Mouse (Mus musculus) lung, postnatal 4 days (tissue): ENCODE results near the gene Zbtb3.
"Not testable (repeated sequence)": the region's sequence is repeated elsewhere in the genome, so short reads cannot be mapped to it uniquely, and the experiment has no call there.

Experiments
- DNase-seq, 2 experiments: peaks; one replicate each; pipeline ENCODE4 v3.0.0; 2021

Zbtb3 gene

DNA sequence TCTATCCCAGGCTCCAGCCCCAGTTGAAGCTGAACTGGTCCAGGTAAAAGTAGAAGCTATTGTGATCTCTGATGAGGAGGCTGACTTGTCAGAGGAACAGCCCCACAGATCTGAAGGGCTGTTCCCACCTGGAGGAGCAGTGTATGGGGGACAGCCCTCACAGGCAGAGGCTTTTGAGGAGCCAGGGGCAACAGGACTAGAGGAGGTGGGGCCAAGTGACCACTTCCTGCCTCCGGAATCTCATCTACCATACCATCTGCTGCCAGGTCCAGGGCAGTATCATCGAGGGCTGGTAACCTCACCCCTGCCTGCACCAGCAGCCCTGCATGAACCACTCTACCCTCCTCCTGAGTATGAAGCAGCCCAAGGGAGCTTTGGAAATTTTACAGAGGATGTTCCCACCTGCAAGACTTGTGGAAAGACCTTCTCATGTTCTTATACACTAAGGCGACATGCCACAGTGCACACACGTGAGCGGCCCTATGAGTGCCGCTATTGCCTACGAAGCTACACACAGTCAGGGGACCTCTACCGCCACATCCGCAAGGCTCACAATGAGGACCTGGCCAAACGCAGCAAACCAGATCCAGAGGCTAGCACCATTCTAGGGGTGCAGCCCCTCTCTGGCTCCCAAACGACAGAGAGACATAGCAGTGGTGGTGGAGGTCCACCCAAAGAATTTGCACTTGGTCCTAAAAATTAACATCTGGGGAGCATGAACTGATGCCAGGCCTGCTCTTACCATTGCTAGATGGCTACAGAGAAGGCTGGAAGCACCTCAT lies 1.7 kb downstream of the Zbtb3 start:
- no peak for DNase-seq

DNA sequence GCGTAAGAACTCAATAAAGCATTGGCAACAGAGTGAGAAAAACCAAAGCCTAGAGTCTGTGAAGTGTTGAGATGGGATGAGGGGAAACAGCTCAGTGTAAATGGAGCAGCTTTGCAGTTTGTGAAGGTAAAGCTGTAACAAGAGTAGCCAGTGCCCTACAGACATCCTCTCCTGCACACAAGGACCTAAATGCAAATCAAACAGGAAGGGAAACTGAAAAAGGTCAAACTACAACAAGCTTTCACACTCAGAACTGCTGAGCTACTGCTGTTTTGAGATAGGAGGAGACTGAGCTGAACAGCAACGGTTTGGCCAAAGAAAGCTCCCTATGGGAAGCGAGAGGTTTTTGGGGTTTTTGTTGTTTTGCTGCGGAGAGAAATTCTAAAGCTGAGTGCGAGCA lies 4.5 kb downstream of the Zbtb3 start:
- DNase-seq = no peak

DNA sequence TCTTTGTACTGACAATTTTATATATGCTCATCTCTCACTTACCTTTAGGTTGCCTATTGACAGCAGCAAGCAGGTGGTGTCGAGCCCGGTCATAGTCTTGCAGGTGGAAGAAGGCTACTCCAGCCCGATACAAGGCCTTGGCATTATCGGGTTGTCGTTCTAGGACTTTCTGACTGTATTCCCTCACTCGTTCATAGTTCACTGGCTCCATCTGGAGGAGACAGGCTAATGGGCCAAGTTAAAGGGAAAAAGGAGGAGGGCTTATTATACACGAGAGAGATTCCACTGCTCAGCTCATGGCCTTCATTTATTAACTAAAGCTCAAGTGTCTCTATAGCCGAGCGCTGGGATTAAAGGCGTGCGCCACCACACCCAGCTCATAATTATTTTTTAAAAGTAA lies 13.5 kb downstream of the Zbtb3 start:
- no peak for DNase-seq

DNA sequence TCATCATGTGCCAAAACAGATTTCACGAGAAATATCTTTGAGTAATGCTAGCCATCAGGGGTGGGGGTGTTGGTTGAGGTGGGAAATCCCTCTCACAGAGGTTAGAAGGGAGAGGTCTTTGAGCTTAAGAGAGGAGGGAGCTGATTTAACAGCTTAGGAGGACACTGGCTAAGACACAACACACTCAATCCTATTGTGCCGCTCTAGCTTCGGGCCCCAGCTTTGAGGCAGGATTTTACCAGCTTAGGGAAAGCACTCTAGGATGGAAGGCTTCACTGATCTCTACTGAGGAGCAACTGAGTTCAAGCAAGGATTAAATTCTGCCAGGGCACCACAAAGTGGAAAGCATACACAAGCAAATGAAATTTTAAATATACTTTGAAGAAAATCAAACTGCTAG lies 14.6 kb downstream of the Zbtb3 start:
- DNase-seq = no peak

DNA sequence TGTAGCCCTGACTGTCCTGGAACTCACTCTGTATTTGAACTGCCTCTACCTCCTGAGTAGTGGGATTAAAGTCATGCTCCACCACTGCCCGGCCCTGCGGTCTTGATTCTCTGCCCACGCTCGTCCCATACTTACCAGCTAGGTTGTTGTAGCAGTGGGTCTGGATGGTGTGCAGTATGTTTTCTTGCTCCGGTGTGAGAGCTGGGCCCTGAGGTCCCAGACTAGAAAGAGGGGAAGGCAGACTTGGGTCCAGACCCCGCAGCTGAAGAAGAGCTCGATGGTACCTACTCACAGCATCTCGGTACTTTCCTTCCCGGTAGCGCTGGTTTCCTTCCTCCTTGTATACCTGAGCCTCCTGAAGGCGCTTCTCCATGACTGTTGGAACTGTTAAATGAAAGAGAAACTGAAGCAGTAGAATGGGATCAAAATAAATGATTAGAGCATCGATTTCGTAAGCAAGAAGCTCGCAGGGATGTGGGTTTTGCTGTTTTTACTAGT lies 16.0 kb downstream of the Zbtb3 start:
- DNase-seq = no peak

DNA sequence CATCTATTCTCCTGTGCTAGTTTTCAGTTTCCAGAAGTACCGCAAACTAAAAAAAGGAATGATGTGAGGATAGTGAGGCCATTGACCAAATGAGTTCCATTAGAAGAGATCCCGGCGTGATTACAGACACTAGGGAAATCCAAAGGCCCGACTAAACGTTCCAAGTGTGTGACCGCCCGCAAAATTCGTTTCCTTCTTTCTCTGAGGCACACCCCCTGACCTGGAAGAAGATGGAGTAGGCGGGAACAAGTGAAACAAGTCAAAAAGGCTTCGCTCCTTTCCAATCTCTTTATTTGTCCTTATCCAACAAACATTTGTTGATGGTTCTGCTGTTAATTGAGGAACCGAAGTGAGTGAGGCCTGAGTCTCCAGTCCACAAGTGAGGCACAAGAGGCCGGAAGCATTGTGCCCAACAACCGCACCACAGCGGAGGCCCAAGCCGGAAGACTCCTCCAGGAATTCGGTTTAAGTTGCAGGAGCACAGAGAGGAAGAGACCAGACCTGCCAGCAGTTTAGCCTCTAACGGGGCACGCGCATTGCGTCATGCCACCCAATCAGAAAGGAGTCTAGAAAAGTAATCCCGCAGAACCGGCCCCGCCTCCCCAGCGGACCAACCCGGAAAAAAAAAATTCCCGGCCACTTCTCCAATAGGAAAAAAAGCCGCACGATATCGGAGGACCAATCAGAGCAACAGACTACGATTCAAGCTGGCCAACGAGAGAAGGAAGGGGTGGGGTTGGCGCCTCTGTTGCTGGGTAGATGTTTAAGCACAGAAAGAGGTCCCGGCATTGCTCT lies 16.6 kb downstream of the Zbtb3 start, which contains the start of gene Ttc9c:
TSS of gene Ttc9c (minus strand) at position 533 of the 795 bp plus-strand sequence.
- peak; percentile 97 to 99 for DNase-seq

DNA sequence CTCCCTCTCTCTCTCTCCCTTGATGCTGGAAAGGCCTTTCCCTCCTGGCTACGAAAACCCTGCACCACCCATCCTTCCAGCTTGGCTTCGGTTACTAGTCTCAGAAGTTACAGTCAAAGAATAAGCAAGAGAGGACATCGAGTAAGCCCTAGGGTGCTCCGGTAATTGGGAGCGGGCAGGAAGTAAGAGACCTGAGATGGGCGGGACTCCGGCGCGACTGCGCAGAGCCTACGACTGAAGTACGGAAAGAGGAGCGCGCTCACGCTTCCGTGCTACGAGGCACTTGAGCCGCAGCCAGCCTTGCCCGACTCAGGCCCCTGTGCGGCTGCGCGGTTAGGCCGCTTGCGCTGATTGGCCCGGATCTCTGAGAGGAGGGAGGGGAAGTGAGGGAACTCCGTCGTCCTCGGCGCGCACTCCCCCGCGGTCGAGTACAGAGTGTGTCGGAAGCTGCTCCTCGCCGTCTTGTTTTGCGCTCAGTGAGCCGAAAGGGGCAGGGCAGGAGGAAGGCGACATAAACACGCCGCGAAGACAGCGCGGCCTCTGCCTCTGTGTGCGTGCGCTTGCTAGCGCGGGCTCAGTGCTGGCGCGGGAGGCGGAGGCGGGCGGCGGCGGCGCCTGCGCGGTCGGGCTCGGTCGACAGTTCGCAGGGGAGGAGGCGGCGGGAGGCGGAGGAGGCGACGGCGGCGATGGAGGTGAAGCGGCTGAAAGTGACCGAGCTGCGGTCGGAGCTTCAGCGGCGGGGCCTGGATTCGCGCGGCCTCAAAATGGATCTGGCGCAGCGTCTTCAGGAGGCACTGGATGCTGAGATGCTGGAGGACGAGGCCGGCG lies 17.5 kb downstream of the Zbtb3 start, which contains the start of gene Hnrnpul2:
TSS of gene Hnrnpul2 (plus strand) at position 415 of the 828 bp plus-strand sequence.
- DNase-seq = peak; percentile 98 to 100

DNA sequence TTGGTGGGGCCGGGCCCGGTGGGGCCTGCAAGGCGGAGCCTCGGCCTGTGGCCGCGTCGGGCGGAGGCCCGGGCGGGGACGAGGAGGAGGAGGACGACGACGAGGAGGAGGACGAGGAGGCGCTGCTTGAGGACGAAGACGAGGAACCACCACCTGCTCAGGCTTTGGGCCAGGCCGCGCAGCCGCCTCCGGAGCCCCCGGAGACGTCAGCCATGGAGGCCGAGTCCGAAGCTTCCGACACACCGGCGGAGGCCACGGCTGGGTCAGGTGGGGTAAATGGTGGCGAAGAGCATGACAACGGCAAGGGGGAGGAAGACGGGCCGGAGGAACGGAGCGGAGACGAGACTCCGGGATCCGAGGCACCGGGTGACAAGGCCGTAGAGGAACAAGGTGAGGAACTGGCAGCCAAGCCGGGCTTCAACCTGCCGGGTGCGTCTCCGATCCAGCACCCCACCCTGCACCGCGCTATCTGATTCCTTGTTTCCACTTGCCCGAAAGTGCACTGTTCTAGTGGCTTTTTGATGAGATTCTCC lies 18.1 kb downstream of the Zbtb3 start:
- no peak for DNase-seq

DNA sequence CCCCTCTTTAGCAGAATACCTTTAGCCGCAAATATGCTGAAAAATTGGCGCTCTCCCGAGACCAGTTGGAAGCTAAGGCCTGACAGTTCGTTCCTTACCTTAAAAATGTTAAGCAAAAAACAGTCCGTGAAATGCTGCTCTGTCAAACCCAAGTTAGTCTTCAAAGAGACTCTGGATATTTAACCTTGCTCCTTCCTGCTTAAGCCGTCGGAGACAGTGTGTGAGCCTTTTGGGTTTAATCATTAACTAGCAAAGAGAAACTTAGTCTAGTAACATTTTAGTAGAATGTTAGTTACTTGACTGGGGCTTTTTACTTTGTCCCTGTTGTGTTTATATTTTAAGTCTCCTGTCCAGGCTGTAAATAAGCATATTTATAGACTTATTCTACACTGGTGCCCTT lies 18.8 kb downstream of the Zbtb3 start:
- DNase-seq = no peak

DNA sequence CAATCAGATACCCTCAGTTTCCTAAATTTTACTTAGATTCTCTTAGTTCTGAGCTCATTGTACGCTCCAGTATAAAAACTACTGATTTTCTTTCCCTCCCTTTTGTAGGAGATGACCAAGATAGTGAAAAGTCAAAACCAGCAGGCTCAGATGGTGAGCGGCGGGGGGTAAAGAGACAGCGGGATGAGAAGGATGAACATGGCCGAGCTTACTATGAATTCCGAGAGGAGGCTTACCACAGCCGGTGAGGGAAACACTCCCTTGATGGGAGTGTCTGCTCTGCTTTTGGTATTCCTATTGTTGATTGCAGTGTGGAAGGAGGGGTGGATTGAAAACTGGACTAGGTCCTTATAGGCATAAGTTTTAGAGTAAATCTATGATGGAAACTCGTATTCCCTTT lies 20.3 kb downstream of the Zbtb3 start:
- DNase-seq = no peak

DNA sequence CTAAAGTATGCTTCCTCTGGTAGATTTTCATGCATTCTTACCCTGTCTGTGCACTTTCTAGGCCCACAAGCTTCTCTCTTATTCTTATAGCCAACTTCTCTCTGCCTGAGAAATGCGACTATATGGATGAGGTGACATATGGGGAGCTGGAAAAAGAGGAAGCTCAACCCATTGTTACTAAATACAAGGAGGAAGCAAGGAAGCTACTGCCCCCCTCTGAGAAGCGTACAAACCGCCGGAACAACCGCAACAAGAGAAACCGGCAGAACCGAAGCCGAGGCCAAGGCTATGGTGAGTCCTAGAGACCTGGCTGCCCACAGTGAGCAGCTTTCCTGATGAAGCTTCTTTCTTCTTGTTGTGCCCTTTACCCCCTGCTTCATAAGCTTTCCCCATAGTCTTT lies 27.3 kb downstream of the Zbtb3 start, which contains the start of gene AC129217.1:
TSS of gene AC129217.1 (plus strand) at position 114 of the 400 bp plus-strand sequence.
- DNase-seq = peak in 1 of 2 experiments; percentile 34

DNA sequence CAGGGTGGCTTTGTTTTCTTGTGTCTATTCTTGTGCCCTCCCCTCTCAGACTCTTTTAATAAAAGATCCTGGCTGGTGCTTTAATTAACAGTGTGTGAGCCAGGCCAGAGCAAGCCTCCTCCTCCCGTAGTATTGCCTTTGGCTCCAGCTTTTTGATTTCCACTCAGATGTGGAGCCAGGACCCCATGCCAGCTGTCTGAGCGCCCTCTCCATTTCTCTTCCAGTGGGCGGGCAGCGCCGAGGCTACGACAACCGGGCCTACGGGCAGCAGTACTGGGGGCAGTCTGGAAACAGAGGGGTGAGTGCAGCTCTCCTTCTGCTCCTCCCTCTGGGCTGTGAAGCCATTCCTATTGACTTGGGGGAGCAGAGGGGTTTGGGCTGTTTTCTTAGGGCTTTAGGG lies 28.3 kb downstream of the Zbtb3 start:
- no peak for DNase-seq

DNA sequence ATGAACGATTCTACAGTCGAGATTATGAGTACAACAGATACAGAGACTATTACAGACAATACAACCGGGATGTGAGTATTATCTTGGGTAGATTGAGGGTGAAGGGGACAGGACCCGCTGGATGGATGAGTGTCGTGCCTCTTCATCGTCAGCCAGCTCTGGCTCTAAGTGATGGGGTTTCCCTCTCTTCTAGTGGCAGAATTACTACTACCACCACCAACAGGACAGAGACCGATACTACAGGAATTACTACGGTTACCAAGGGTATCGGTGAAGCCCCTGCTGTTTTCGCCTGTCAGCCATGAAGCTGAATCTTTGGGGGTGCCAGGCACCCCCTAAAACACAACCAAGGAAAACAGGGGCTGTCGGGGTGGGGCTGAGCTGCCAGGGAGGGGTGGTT lies 28.9 kb downstream of the Zbtb3 start:
- DNase-seq = no peak

DNA sequence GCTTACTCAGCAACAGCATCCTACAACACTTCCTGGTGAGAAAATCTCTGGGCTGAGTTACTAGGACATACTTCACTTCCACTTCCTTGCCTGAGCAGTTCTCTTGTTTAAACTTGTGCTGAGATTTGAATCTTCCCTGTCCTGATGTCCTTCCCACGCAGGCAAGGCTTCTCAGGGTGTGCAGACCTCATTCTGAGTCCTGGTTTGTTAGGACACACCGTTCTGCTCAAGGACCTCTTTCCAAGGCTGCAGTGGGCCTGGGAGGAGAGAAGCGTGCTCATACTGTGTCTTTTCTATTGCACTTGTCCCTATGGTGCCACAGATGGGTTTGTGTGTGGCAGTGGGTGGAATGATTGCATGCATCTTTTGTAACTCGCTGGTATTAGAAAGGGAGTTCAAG lies 30.6 kb downstream of the Zbtb3 start:
- DNase-seq = no peak

DNA sequence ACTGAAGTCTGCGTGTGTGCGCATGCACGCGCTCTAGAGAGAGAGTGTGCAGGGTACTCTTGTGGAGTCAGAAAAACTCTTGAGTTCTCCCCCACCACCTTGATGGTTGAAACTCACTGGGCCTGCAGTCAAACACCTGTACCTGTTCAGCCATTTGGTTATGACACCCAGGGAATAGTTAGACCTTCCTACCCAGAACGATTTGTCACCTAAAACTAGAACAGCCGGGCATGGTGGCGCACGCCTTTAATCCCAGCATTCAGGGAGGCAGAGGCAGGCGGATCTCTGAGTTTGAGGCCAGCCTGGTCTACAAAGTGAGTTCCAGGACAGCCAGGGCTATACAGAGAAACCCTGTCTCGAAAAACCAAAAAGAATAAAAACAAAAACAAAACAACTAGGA lies 34.0 kb downstream of the Zbtb3 start:
- DNase-seq = not testable (repeated sequence)

DNA sequence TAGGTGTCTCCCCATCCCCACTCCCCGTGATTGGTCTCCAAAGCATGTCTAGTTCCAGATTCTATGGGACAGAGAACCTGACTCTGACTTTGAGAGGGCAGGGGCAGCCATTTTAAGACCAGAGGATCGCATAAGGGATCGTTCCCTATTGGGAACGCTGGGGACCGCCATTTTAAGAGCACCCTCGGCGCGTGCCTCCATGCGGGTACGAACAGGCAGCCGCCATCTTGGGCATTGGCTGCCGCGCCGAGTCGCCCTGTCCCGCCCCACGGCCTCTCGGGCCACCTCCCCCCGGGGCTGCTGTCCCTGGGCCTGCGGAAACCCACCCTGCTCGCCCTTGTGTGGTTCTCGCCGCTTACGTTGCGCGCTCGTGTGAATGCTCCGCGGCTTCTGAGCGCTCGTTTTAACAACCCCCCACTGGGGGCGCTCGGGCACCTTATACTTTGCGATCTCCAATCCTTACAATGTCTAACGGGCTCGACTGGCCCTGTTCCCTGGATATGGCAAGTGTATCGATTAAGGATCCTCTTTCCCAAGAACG lies 35.0 kb downstream of the Zbtb3 start, which contains the start of gene Bscl2:
TSS of gene Bscl2 (plus strand) at position 217 of the 541 bp plus-strand sequence.
- DNase-seq = peak; percentile 86 to 90

DNA sequence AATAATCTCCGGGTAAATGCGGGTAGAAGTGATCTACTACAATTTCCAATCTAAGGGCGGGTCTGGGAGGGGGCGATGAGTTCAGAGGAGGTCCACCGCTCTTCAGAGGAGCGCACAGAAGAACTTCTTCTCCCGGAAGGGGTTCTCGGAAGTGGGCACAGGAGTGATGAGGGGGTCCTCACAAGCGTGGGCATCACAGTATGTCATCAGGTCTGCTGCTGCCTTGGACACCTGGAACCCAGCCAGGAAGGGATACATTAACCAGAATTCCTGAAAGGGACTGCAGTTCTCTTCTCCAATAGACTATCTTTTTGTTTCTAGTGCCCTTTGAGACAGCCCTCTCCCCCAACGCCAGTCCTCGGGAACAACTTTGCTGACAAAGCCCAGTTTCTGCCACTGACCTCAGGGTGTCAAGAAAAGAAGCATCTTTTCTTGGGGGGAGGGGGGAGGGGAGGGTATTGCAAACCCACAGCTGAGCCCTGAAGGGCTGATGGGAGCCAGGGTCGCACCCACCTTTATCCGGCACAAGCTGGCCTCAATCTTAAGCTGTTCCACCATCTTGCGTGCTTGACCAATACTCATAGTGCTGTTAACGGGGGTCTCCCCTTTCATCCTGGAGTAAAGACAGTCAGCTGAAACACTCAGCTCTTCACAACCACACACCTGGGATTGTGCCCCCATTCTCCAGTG lies 35.8 kb downstream of the Zbtb3 start:
- peak; percentile 43 to 49 for DNase-seq

DNA sequence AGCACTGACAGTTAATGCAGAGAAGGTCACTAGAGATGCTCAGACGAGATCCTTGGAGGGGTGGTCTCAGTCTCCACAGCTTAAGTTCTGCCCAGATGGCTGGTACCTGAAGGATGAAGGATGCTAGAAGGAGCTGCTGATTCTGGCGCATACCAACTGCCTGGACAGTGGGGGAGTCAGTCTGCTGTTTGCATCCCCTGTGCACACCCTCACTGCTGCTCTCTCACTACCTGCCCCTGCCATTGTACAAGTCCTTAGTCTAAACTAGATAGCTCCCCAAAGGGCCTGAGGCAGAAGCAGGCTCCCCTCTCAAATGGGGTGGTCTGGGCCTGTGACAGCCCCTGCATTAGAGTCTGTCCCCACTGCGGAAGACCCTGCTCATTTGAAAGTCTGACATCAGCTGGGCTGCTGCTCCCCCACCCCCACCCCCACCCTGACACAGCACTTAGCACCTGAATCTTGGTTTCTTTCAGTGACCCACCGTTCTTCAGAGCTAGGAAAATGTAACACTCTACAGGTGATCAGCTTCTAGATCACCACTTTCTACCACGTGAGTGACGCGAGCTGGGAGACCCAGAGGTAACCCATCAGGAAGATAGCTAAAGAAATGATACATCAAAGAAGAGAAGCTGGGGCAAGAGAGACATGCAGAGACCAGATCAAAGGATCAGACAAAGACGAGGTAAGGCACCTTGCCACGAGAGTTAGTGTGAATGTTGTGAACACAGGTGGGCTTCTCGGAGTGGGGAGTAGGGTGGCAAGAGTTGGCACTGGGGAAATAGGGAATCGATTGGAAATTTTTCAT lies 37.0 kb downstream of the Zbtb3 start, which contains the start of gene Gng3:
TSS of gene Gng3 (minus strand) at position 92 of the 805 bp plus-strand sequence.
- no peak for DNase-seq

DNA sequence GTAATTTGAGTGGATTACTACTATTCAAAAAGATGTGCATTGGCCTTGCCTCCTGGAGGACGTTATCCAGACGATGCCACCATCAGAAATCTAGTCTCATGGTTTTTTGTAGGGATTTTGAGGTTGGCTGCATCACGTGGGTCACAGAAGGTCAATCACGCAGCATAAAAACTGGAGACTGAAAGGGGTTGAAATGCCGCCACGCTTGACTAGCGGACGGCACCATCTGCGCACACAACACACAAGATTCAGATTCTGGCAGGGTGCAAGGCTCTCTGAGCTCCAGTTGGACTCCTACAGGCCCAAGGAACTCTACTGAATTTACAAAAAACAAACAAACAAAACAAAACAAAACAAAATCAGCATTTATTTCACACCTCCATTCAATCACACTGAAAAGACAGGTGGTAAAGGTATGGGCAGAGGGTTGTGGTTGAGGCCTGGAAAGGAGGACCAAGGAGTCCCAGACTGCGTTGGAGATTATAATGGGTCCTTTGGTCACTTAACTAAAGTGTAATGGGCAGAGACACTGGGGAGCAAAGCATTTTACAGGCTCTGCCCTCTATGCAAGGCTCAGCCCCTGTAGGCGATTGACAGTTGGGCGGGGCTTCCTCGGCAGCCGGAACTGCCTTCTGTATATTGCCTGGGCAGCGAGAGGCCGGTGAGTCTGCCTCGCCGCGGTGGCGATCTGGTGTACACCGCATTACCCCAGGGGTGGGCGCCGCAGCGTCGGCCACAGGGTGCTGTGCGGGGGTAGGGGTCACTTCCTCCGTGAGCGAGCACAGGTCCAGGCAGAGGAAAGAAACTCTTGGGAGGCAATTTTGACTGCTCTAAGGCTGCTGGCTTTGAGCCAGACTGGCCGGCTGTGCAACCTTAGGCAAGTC lies 37.8 kb downstream of the Zbtb3 start:
- DNase-seq = peak; percentile 85 to 89
